Mouse (Mus musculus): ENCODE results near the gene Cmc4. TPM values are rescaled to one million over a fixed set of nuclear protein-coding genes. Genes with fewer than 3 reads are reported as not detected.

Cmc4 gene
- 28.6 and 35.1 TPM in 2 replicates for polyA plus RNA-seq (2015; fragmentation: Nextera tagmentation; extraction: Ambion mirVana)

GRCm38 (mm10) chrX:75415936-75416785 is at the start of gene Cmc4, which contains the start of the genes Mtcp1 and Brcc3:
Gene Cmc4, minus strand, starts transcription at chrX:75416584.
Gene Mtcp1, minus strand, starts transcription at chrX:75416588.
Gene Brcc3, plus strand, starts transcription at chrX:75416628.

GRCm38 (mm10) chrX:75382195-75382771 is 34.1 kb downstream of the Cmc4 start, which contains the start of the genes Fundc2 and F8:
Gene Fundc2, plus strand, starts transcription at chrX:75382399.
Gene F8, minus strand, starts transcription at chrX:75382615.

Other genes starting within 250 kb of the Cmc4 start
- 63.0 and 63.9 TPM in 2 replicates for gene Fundc2, start 34.2 kb downstream of the Cmc4 start, polyA plus RNA-seq (2015; fragmentation: Nextera tagmentation; extraction: Ambion mirVana)
- 2.1 and 4.4 TPM in 2 replicates for gene F8, start 34.0 kb downstream of the Cmc4 start, polyA plus RNA-seq (2015; fragmentation: Nextera tagmentation; extraction: Ambion mirVana)
- 2.6 and 4.7 TPM in 2 replicates for gene Mtcp1, start within 50 bp of the Cmc4 start, polyA plus RNA-seq (2015; fragmentation: Nextera tagmentation; extraction: Ambion mirVana)
- gene Brcc3, start within 50 bp of the Cmc4 start, polyA plus RNA-seq (2015; fragmentation: Nextera tagmentation; extraction: Ambion mirVana), result 52.7 and 64.6 TPM in 2 replicates
- gene Vbp1, start 97.7 kb upstream of the Cmc4 start, polyA plus RNA-seq (2015; fragmentation: Nextera tagmentation; extraction: Ambion mirVana), result 153 and 154 TPM in 2 replicates
- 2.7 and 5.7 TPM in 2 replicates for gene Rab39b, start 161.6 kb upstream of the Cmc4 start, polyA plus RNA-seq (2015; fragmentation: Nextera tagmentation; extraction: Ambion mirVana)